Mouse (Mus musculus): Measurements from ENCODE around the gene Nyx. TPM values are rescaled to one million over a fixed set of nuclear protein-coding genes. Genes with fewer than 3 reads are reported as not detected.
"Not testable (repeated sequence)": the region's sequence is repeated elsewhere in the genome, so short reads cannot be mapped to it uniquely, and the experiment has no call there.

Nyx gene
- under 1 TPM; 0.55 to 0.74 TPM for total RNA-seq (2021)
- long read RNA-seq = 0 reads

- DNase-seq (ENCODE audit: low spot score in 2 of 2) = no peak
Measured at GRCm38 (mm10) chrX:13465810-13466209, at the start of gene Nyx. Nyx (plus strand) TSS chrX:13466110.

- DNase-seq (ENCODE audit: low spot score in 2 of 2) = no peak
Measured at GRCm38 (mm10) chrX:13422047-13422446, 43.9 kb upstream of the Nyx start.

GRCm38 (mm10) chrX:13431421-13431820 is 34.5 kb upstream of the Nyx start:
- DNase-seq (ENCODE audit: low spot score in 2 of 2) = no peak

GRCm38 (mm10) chrX:13436042-13436441 is 29.9 kb upstream of the Nyx start:
- not testable (repeated sequence) for DNase-seq (ENCODE audit: low spot score in 2 of 2)

- not testable (repeated sequence) for DNase-seq (ENCODE audit: low spot score in 2 of 2)
Measured at GRCm38 (mm10) chrX:13456544-13456943, 9.4 kb upstream of the Nyx start.

- no peak for DNase-seq (ENCODE audit: low spot score in 2 of 2)
Measured at GRCm38 (mm10) chrX:13458766-13459165, 7.1 kb upstream of the Nyx start.

GRCm38 (mm10) chrX:13461266-13462261 is 4.3 kb upstream of the Nyx start:
- DNase-seq (ENCODE audit: low spot score in 2 of 2) = peak; percentile 87 to 89

GRCm38 (mm10) chrX:13462982-13463517 is 2.9 kb upstream of the Nyx start:
- DNase-seq (ENCODE audit: low spot score in 2 of 2) = no peak

GRCm38 (mm10) chrX:13466681-13467080 is 771 bp downstream of the Nyx start:
- DNase-seq (ENCODE audit: low spot score in 2 of 2) = no peak

GRCm38 (mm10) chrX:13467121-13467571 is 1.2 kb downstream of the Nyx start:
- no peak for DNase-seq (ENCODE audit: low spot score in 2 of 2)

- DNase-seq (ENCODE audit: low spot score in 2 of 2) = peak; percentile 29 to 47
Measured at GRCm38 (mm10) chrX:13469160-13470116, 3.5 kb downstream of the Nyx start.

GRCm38 (mm10) chrX:13471925-13472324 is 6.0 kb downstream of the Nyx start:
- no peak for DNase-seq (ENCODE audit: low spot score in 2 of 2)

- no peak for DNase-seq (ENCODE audit: low spot score in 2 of 2)
Measured at GRCm38 (mm10) chrX:13472751-13473225, 6.9 kb downstream of the Nyx start.

- DNase-seq (ENCODE audit: low spot score in 2 of 2) = no peak
Measured at GRCm38 (mm10) chrX:13475382-13475781, 9.5 kb downstream of the Nyx start.

GRCm38 (mm10) chrX:13477596-13477995 is 11.7 kb downstream of the Nyx start:
- DNase-seq (ENCODE audit: low spot score in 2 of 2) = no peak

GRCm38 (mm10) chrX:13478298-13478697 is 12.4 kb downstream of the Nyx start:
- no peak for DNase-seq (ENCODE audit: low spot score in 2 of 2)

GRCm38 (mm10) chrX:13479570-13479969 is 13.7 kb downstream of the Nyx start:
- DNase-seq (ENCODE audit: low spot score in 2 of 2) = no peak

- DNase-seq (ENCODE audit: low spot score in 2 of 2) = no peak
Measured at GRCm38 (mm10) chrX:13482576-13482975, 16.7 kb downstream of the Nyx start.

- DNase-seq (ENCODE audit: low spot score in 2 of 2) = no peak
Measured at GRCm38 (mm10) chrX:13484447-13484846, 18.5 kb downstream of the Nyx start.

GRCm38 (mm10) chrX:13489001-13489400 is 23.1 kb downstream of the Nyx start:
- DNase-seq (ENCODE audit: low spot score in 2 of 2) = no peak

GRCm38 (mm10) chrX:13489761-13490160 is 23.9 kb downstream of the Nyx start:
- no peak for DNase-seq (ENCODE audit: low spot score in 2 of 2)
